Mouse (Mus musculus) stomach, postnatal 0 days (tissue): Measurements from ENCODE around the gene Gm3285.

Experiments
- CTCF ChIP-seq: IDR thresholded peaks from 2 replicates; pipeline ENCODE4 v1.5.1; 2016; ENCODE audit warnings: antibody characterized with exemption, low read depth, mild to moderate bottlenecking, moderate library complexity
- EP300 ChIP-seq: optimal IDR thresholded peaks from 2 replicates; pipeline ENCODE3; 2016; ENCODE audit warnings: antibody characterized with exemption

DNA sequence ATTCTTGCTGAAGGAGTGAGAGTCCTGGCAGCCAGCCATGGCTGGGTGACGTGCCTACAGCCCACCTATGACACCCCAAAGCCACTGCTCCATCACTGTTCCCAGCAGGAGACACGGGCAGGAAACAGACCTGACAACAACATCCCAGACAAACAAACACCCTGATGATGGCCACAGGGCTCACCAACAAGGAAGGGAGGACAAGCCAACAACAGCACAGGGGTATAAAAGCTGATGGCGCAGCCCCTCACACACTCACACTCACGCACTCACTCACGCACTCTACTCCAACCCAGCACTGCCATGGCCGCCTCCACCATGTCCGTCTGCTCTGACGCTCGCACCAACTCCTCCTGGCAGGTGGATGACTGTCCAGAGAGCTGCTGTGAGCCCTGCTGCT lies 9.2 kb upstream of the Gm3285 start, which contains the start of gene Gm10318:
- no peak for TF ChIP-seq CTCF
- TF ChIP-seq EP300 = no peak
